Mouse (Mus musculus): Measurements from ENCODE around the gene Msl1.
"Not testable (repeated sequence)": the region's sequence is repeated elsewhere in the genome, so short reads cannot be mapped to it uniquely, and the experiment has no call there.

The Msl1 gene

GRCm38 (mm10) chr11:98796515-98797216 lies 1.4 kb downstream of the Msl1 start:
- no peak for DNase-seq (ENCODE audit: low spot score)

DNA sequence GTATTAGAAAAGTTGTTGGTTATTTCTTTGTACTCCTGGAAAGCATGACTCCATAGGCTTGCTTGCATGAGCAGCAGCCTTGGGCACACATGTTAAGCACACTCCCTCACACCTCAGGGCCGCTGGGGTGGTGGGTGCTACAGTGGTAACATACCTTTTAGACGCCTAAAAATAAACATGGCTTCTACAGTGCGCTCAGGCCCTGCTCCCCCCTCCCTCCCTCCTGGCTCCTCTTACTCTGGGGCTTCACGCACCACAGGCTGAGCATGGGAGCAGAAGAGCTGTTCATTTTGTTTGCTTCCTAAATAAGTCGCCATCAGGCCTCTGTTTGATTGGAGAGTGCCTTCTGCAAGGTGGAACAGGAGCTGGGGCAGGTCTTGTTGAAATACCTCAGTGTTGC lies 2.0 kb downstream of the Msl1 start:
- no peak for DNase-seq (ENCODE audit: low spot score)

DNA sequence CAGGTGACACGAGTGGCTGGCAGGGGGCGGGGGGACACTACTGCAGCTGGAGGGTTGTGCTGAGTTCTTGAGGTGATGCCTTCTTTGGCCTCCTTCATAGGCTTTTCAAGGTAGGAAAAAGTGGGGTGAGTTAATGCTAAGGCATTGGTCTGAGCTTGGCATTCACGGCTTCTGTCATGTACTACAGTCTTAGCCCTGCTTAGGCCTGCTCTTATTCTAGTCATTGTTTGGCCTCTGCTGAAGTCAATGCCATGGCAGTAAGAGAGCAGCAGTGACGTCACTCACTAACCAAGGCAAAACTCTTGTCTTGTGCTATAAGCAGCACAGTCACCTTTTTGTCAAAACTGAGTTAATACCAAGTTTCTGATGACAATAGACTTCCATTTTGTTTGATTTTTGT lies 2.6 kb downstream of the Msl1 start:
- no peak for DNase-seq (ENCODE audit: low spot score)

- no peak for DNase-seq (ENCODE audit: low spot score)
Measured at GRCm38 (mm10) chr11:98804605-98805004, 9.3 kb downstream of the Msl1 start, which contains the start of gene Casc3. Gene Casc3, plus strand, starts transcription at chr11:98804905.

GRCm38 (mm10) chr11:98808417-98808816 lies 13.1 kb downstream of the Msl1 start:
- DNase-seq (ENCODE audit: low spot score): no peak

DNA sequence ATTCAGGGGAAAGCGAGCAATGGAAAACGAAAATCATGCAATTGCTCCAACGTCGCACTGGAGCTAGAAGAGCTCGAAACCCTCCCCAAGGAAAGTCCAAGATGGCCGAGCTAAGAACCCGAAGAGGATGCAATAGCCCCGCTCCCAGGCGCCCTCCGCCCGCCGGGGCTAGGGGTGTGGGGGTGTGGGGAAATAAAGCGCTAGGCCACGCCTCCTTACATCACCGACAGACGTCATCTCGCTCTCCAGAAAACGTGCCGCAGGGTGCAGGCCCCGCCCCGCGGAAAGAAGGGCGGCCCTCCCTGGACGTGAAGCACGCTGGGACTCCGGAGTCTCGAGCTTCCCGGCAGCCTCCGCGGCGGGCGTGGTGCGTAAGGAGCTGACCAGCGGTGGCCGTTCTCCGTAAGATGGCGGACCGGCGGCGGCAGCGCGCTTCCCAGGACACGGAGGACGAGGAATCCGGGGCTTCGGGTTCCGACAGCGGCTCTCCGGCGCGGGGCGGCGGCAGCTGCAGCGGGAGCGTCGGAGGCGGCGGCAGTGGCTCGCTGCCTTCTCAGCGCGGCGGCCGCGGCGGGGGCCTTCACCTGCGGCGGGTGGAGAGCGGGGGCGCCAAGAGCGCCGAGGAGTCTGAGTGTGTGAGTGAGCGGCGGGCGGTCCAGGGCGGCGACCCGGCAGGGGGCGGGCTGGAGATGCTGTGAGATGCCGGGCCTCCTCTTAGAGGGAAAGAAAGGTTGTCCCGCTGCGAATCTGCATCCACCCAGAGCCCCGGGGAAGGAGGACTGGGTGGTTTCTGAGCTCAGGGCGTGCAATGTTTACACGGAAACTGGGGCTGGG lies 14.4 kb downstream of the Msl1 start:
- DNase-seq (ENCODE audit: low spot score): peak; percentile 97

DNA sequence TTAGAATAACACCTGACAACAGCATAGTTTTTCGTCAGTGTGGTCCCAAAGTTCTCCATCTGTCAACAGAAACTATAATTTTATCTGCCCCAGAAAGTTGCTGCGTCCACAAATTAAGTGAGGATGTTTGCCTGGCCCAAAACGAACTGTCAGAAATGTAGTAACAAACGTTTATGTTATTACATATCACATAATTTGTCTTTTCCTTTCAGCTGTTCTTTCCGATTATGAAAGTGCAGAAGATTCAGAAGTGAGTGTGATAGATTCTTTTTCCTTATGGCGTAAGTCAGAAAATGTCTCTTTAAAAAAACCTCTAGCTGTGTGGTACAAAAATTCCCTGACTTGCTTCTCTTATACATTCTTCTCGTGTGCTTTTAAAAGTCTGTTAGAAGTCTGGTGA lies 15.4 kb downstream of the Msl1 start:
- DNase-seq (ENCODE audit: low spot score): no peak

- no peak for DNase-seq (ENCODE audit: low spot score)
Measured at GRCm38 (mm10) chr11:98816706-98817239, 21.5 kb downstream of the Msl1 start.

GRCm38 (mm10) chr11:98820968-98821367 lies 25.7 kb downstream of the Msl1 start:
- DNase-seq (ENCODE audit: low spot score): no peak

- not testable (repeated sequence) for DNase-seq (ENCODE audit: low spot score)
Measured at GRCm38 (mm10) chr11:98826071-98826470, 30.8 kb downstream of the Msl1 start.

GRCm38 (mm10) chr11:98827877-98828276 lies 32.6 kb downstream of the Msl1 start:
- DNase-seq (ENCODE audit: low spot score): no peak

GRCm38 (mm10) chr11:98829091-98829775 lies 33.9 kb downstream of the Msl1 start:
- DNase-seq (ENCODE audit: low spot score): peak; percentile 53

- DNase-seq (ENCODE audit: low spot score): no peak
Measured at GRCm38 (mm10) chr11:98829875-98830274, 34.6 kb downstream of the Msl1 start.

- no peak for DNase-seq (ENCODE audit: low spot score)
Measured at GRCm38 (mm10) chr11:98835296-98835695, 40.0 kb downstream of the Msl1 start.

DNA sequence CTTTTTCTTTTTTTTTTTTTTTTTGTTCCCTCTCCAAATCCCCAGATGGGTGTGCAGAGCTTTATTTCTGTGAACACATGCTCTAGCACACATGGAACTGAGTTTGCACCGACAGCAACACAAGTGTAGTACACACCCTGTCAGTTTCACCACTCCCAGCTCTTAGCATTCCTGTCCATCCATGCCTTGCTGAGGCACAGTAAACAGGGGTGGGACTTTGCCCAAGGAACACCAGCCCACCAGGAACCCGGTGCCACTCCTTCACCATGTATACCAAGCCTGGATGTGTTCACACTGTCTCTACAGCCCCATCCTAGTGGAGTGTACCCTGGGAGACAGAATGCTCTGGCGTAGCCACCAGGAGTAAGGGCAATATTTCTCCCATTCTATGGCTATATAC lies 40.4 kb downstream of the Msl1 start:
- no peak for DNase-seq (ENCODE audit: low spot score)

- DNase-seq (ENCODE audit: low spot score): no peak
Measured at GRCm38 (mm10) chr11:98836128-98836527, 40.8 kb downstream of the Msl1 start.

DNA sequence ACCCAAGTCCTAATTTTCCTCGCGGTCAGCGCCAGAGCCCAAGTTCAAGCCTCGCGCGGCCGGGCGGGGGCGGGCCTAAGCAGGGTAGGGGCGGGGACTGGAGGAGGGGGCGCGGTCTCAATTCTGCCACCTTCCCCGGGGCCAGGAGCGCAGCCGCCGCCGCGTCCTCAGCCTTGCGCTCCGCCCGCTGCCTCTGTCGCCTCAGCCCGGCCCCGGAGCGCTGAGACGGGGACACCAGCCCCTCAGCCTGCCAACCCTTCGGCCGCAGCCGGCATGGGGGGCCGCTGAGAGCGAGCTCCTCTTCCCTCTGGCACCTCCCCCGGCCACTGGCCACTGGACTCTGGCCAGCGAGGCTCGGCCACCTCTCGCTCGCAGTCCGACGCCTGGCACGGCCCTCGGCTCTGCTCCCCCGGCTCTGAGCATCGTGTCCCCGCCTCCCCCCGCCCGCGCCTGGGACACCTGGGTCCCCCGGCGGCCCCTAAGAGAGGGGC lies 41.4 kb downstream of the Msl1 start, which contains the start of gene Rapgefl1:
Gene Rapgefl1, plus strand, starts transcription at position 135 of the 491 bp plus-strand sequence.
- peak; percentile 67 for DNase-seq (ENCODE audit: low spot score)

GRCm38 (mm10) chr11:98837231-98837704 lies 42.0 kb downstream of the Msl1 start:
- DNase-seq (ENCODE audit: low spot score): no peak

- DNase-seq (ENCODE audit: low spot score): no peak
Measured at GRCm38 (mm10) chr11:98837917-98838316, 42.6 kb downstream of the Msl1 start.

GRCm38 (mm10) chr11:98838512-98838911 lies 43.2 kb downstream of the Msl1 start:
- no peak for DNase-seq (ENCODE audit: low spot score)

GRCm38 (mm10) chr11:98839402-98839801 lies 44.1 kb downstream of the Msl1 start:
- no peak for DNase-seq (ENCODE audit: low spot score)

GRCm38 (mm10) chr11:98839897-98840296 lies 44.6 kb downstream of the Msl1 start:
- no peak for DNase-seq (ENCODE audit: low spot score)
